Mouse (Mus musculus): ENCODE measurements around the gene Rin2. TPM values are rescaled to one million over a fixed set of nuclear protein-coding genes. Genes with fewer than 3 reads are reported as not detected.

The Rin2 gene
- polyA plus RNA-seq, 1 experiment from 2014 or later = 16.8 TPM

- ATAC-seq (ENCODE audit: low FRiP score, low read depth) = no peak
- Histone ChIP-seq H3K4me1 (peaks cover 5% of the 10 kb centered on the region; the same call in 1 of the 2 replicates), H3K36me3 (no peaks in the 10 kb centered on the region), H3K27ac (replicated peaks) (no peak overlapping the region), H3K27me3 (no peaks in the 10 kb centered on the region), H3K9ac (replicated peaks) (no peak overlapping the region), H3K4me2 (replicated peaks) (no peak overlapping the region), H3K4me3 (no peak overlapping the region), H3K9me3 (no peaks in the 10 kb centered on the region)
- WGBS = 85% methylated on average over 12 of the region's 12 CpGs
Measured at GRCm38 (mm10) chr2:145840910-145841870, 166.2 kb downstream of the Rin2 start.

- no peak overlapping the region for H3K27ac ChIP-seq (replicated peaks)
- H3K27me3 ChIP-seq = no peaks in the 10 kb centered on the region
- H3K4me3 ChIP-seq = no peak overlapping the region
- H3K9me3 ChIP-seq = no peaks in the 10 kb centered on the region
- 93% methylated on average over 6 of the region's 6 CpGs for WGBS
- ATAC-seq (ENCODE audit: low FRiP score, low read depth) = no peak
- H3K4me2 ChIP-seq (replicated peaks) = no peak overlapping the region
- H3K36me3 ChIP-seq = no peaks in the 10 kb centered on the region
- peaks cover 5% of the 10 kb centered on the region; the same call in 1 of the 2 replicates for H3K4me1 ChIP-seq
- no peak overlapping the region for H3K9ac ChIP-seq (replicated peaks)
Measured at GRCm38 (mm10) chr2:145843322-145843721, 168.3 kb downstream of the Rin2 start.

- peaks cover 3% of the 10 kb centered on the region; the same call in 1 of the 2 replicates for H3K4me1 ChIP-seq
- WGBS = 90% methylated on average over 3 of the region's 3 CpGs
- no peaks in the 10 kb centered on the region for H3K27me3 ChIP-seq
- H3K27ac ChIP-seq (replicated peaks) = no peak overlapping the region
- no peak overlapping the region for H3K4me3 ChIP-seq
- no peaks in the 10 kb centered on the region for H3K9me3 ChIP-seq
- H3K9ac ChIP-seq (replicated peaks) = no peak overlapping the region
- no peaks in the 10 kb centered on the region for H3K36me3 ChIP-seq
- no peak overlapping the region for H3K4me2 ChIP-seq (replicated peaks)
- no peak for ATAC-seq (ENCODE audit: low FRiP score, low read depth)
Measured at GRCm38 (mm10) chr2:145846595-145846994, 171.6 kb downstream of the Rin2 start.

- Histone ChIP-seq H3K4me1 (peaks cover 3% of the 10 kb centered on the region; the same call in 1 of the 2 replicates), H3K4me3 (no peak overlapping the region), H3K27me3 (no peaks in the 10 kb centered on the region), H3K9me3 (no peaks in the 10 kb centered on the region), H3K4me2 (replicated peaks) (no peak overlapping the region), H3K36me3 (no peaks in the 10 kb centered on the region), H3K9ac (replicated peaks) (no peak overlapping the region), H3K27ac (replicated peaks) (no peak overlapping the region)
- WGBS = 77% methylated on average over 10 of the region's 10 CpGs
- ATAC-seq (ENCODE audit: low FRiP score, low read depth) = no peak
Measured at GRCm38 (mm10) chr2:145849170-145849905, 174.3 kb downstream of the Rin2 start.

- H3K27me3 ChIP-seq = no peaks in the 10 kb centered on the region
- H3K4me1 ChIP-seq = peaks cover 3% of the 10 kb centered on the region; the same call in 1 of the 2 replicates
- no peak for ATAC-seq (ENCODE audit: low FRiP score, low read depth)
- H3K4me3 ChIP-seq = no peak overlapping the region
- WGBS = 61% methylated on average over 4 of the region's 4 CpGs
- H3K9ac ChIP-seq (replicated peaks) = no peak overlapping the region
- no peaks in the 10 kb centered on the region for H3K9me3 ChIP-seq
- no peak overlapping the region for H3K4me2 ChIP-seq (replicated peaks)
- no peak overlapping the region for H3K27ac ChIP-seq (replicated peaks)
- H3K36me3 ChIP-seq = no peaks in the 10 kb centered on the region
Measured at GRCm38 (mm10) chr2:145850779-145851178, 175.8 kb downstream of the Rin2 start.

- H3K4me1 ChIP-seq = peaks cover 17% of the 10 kb centered on the region
- no peak for ATAC-seq (ENCODE audit: low FRiP score, low read depth)
- no peak overlapping the region for H3K27ac ChIP-seq (replicated peaks)
- H3K9me3 ChIP-seq = no peaks in the 10 kb centered on the region
- WGBS = 90% methylated on average over 9 of the region's 9 CpGs
- H3K4me2 ChIP-seq (replicated peaks) = no peak overlapping the region
- peaks cover 4% of the 10 kb centered on the region for H3K27me3 ChIP-seq
- no peak overlapping the region for H3K9ac ChIP-seq (replicated peaks)
- H3K36me3 ChIP-seq = no peaks in the 10 kb centered on the region
- no peak overlapping the region for H3K4me3 ChIP-seq
Measured at GRCm38 (mm10) chr2:145855831-145856230, 180.8 kb downstream of the Rin2 start.

GRCm38 (mm10) chr2:145857864-145858263 lies 182.8 kb downstream of the Rin2 start:
- H3K9me3 ChIP-seq = no peaks in the 10 kb centered on the region
- H3K36me3 ChIP-seq = no peaks in the 10 kb centered on the region
- WGBS = 90% methylated on average over 8 of the region's 8 CpGs
- H3K4me1 ChIP-seq = peaks cover 31% of the 10 kb centered on the region
- H3K9ac ChIP-seq (replicated peaks) = no peak overlapping the region
- H3K27ac ChIP-seq (replicated peaks) = no peak overlapping the region
- ATAC-seq (ENCODE audit: low FRiP score, low read depth) = no peak
- peaks cover 11% of the 10 kb centered on the region for H3K27me3 ChIP-seq
- no peak overlapping the region for H3K4me3 ChIP-seq
- no peak overlapping the region for H3K4me2 ChIP-seq (replicated peaks)

GRCm38 (mm10) chr2:145859442-145859931 lies 184.5 kb downstream of the Rin2 start:
- H3K36me3 ChIP-seq = no peaks in the 10 kb centered on the region
- H3K27ac ChIP-seq (replicated peaks) = peak overlapping the region; percentile 81
- H3K4me1 ChIP-seq = peaks cover 31% of the 10 kb centered on the region
- 42% methylated on average over 7 of the region's 7 CpGs for WGBS
- 0 out of 2 replicates have a peak overlapping the region, but pooled peaks have one; percentile 43 for H3K4me3 ChIP-seq
- H3K9me3 ChIP-seq = no peaks in the 10 kb centered on the region
- ATAC-seq (ENCODE audit: low FRiP score, low read depth) = peak; percentile 50
- peak overlapping the region; percentile 64 for H3K4me2 ChIP-seq (replicated peaks)
- no peak overlapping the region for H3K9ac ChIP-seq (replicated peaks)
- H3K27me3 ChIP-seq = peaks cover 11% of the 10 kb centered on the region

- 5% methylated on average over 40 of the region's 40 CpGs for WGBS
- Histone ChIP-seq H3K9ac (replicated peaks) (peak overlapping the region; percentile 51), H3K27me3 (peaks cover 11% of the 10 kb centered on the region), H3K36me3 (no peaks in the 10 kb centered on the region), H3K4me3 (peak overlapping the region; percentile 43), H3K4me2 (replicated peaks) (peak overlapping the region; percentile 64), H3K4me1 (peaks cover 31% of the 10 kb centered on the region), H3K27ac (replicated peaks) (peak overlapping the region; percentile 81), H3K9me3 (no peaks in the 10 kb centered on the region)
- ATAC-seq (ENCODE audit: low FRiP score, low read depth) = peak; percentile 85
Measured at GRCm38 (mm10) chr2:145859932-145860801, 185.2 kb downstream of the Rin2 start.

GRCm38 (mm10) chr2:145861193-145862123 lies 186.4 kb downstream of the Rin2 start:
- H3K27me3 ChIP-seq = peaks cover 11% of the 10 kb centered on the region
- no peak for ATAC-seq (ENCODE audit: low FRiP score, low read depth)
- H3K4me2 ChIP-seq (replicated peaks) = peak overlapping the region; percentile 64
- H3K9ac ChIP-seq (replicated peaks) = 0 out of 2 replicates have a peak overlapping the region, but pooled peaks have one; percentile 7
- 67% methylated on average over 8 of the region's 8 CpGs for WGBS
- peak overlapping the region; percentile 81 for H3K27ac ChIP-seq (replicated peaks)
- H3K4me3 ChIP-seq = peak overlapping the region; percentile 43
- no peaks in the 10 kb centered on the region for H3K36me3 ChIP-seq
- peaks cover 31% of the 10 kb centered on the region for H3K4me1 ChIP-seq
- no peaks in the 10 kb centered on the region for H3K9me3 ChIP-seq
